Mouse (Mus musculus): ENCODE measurements around the gene Tbc1d22b. TPM values are rescaled to one million over a fixed set of nuclear protein-coding genes. Genes with fewer than 3 reads are reported as not detected.
"Not testable (repeated sequence)": the region's sequence is repeated elsewhere in the genome, so short reads cannot be mapped to it uniquely, and the experiment has no call there.

Tbc1d22b gene
- polyA plus RNA-seq, 1 experiment, result not detected

DNA sequence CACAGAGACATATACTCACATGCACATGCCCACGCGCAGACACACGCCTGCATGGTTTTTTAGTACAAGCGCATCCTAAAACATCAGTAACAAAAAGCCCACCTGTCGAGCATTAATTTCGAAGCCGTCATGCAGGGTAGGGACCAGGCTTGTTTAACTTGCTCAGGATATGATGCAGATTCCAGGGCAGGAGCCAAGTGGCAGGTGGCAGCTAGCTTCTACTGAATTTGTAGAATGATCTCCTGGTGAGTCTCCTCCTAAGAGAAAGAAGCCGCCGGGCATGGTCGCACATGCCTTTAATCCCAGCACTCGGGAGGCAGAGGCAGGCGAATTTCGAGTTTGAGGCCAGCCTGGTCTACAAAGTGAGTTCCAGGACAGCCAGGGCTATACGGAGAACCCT is 49.5 kb downstream of the Tbc1d22b start:
- H3K4me3 ChIP-seq (ENCODE audit: insufficient read depth, low read depth, low read length), result no peak overlapping the region
- H3K27ac ChIP-seq (ENCODE audit: insufficient read depth, low read depth, low read length), result no peak overlapping the region
- WGBS, result 93% methylated on average over 14 of the region's 14 CpGs
- no peak for TF ChIP-seq POLR2A (IDR thresholded peaks at IDR 0.05; ENCODE audit: insufficient read depth, low read depth, low read length)
- TF ChIP-seq CTCF (IDR thresholded peaks at IDR 0.05; ENCODE audit: insufficient read depth, low read depth, low read length), result no peak
- H3K4me1 ChIP-seq (ENCODE audit: control insufficient read depth, insufficient read depth, low read length), result no peaks in the 10 kb centered on the region

DNA sequence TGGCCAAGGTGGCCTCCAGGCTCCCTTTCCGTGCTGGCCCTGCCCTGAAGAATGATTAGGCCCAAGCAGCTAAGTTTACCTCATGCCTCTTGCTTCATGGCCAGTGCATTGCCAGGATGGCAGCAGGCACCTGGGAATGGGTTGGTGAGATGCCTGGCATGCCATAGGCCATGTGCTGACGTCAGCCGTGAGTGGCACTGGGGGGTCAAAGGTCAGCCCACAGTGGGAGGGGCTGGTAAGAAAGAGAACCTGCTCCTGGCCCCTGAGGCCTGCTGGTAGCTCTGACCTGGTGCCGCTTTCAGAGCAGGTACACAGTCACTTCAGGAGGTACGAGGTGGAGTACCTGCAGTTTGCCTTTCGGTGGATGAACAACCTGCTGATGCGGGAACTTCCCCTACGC is 50.0 kb downstream of the Tbc1d22b start:
- WGBS, result 90% methylated on average over 8 of the region's 8 CpGs
- TF ChIP-seq CTCF (IDR thresholded peaks at IDR 0.05; ENCODE audit: insufficient read depth, low read depth, low read length) (no peak), POLR2A (IDR thresholded peaks at IDR 0.05; ENCODE audit: insufficient read depth, low read depth, low read length) (no peak)
- Histone ChIP-seq H3K4me3 (ENCODE audit: insufficient read depth, low read depth, low read length) (no peak overlapping the region), H3K27ac (ENCODE audit: insufficient read depth, low read depth, low read length) (no peak overlapping the region), H3K4me1 (ENCODE audit: control insufficient read depth, insufficient read depth, low read length) (no peaks in the 10 kb centered on the region)

- Histone ChIP-seq H3K27ac (ENCODE audit: insufficient read depth, low read depth, low read length) (no peak overlapping the region), H3K4me3 (ENCODE audit: insufficient read depth, low read depth, low read length) (no peak overlapping the region), H3K4me1 (ENCODE audit: control insufficient read depth, insufficient read depth, low read length) (no peaks in the 10 kb centered on the region)
- 87% methylated on average over 4 of the region's 4 CpGs for WGBS
- TF ChIP-seq POLR2A (IDR thresholded peaks at IDR 0.05; ENCODE audit: insufficient read depth, low read depth, low read length) (no peak), CTCF (IDR thresholded peaks at IDR 0.05; ENCODE audit: insufficient read depth, low read depth, low read length) (no peak)
Observed at GRCm38 (mm10) chr17:29601391-29601790, 51.8 kb downstream of the Tbc1d22b start.

DNA sequence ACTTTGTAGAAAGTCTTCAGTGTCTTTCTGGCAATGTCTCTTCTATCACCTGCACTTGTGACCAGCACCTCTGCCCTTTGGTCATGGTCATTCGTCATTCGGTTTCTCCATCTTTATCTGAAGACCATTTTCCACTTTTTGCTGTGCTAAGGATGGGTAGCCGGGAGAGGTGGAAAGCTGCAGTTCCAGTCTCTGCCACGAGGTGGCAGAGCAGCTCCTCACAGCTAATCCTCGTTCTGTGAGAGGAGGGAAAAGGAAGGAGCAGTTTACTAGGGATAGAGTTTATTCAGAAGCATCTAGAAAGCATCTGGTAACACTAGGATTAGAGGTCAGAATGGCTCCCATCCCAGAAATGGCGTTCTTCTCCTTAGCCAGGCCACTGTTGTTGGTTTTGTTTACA is 53.7 kb downstream of the Tbc1d22b start:
- WGBS, result 16% methylated on average over 6 of the region's 6 CpGs
- H3K4me3 ChIP-seq (ENCODE audit: insufficient read depth, low read depth, low read length), result no peak overlapping the region
- TF ChIP-seq CTCF (IDR thresholded peaks at IDR 0.05; ENCODE audit: insufficient read depth, low read depth, low read length) (peak; percentile 85), POLR2A (IDR thresholded peaks at IDR 0.05; ENCODE audit: insufficient read depth, low read depth, low read length) (no peak)
- H3K4me1 ChIP-seq (ENCODE audit: control insufficient read depth, insufficient read depth, low read length), result no peaks in the 10 kb centered on the region
- no peak overlapping the region for H3K27ac ChIP-seq (ENCODE audit: insufficient read depth, low read depth, low read length)

DNA sequence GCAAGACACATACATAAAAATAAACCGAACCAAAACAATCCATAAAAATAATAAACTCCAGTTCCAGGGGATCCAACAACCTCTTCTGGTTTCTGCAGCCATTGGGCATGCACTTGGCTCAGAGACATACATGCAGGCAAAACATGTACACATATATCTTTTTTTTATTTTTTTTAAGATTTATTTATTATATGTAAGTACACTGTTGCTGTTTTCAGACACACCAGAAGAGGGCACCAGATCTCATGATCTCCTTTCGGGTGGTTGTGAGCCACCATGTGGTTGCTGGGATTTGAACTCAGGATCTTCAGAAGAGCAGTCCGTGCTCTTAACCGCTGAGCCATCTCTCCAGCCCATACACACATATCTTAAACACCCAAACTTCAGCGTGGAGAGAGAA is 63.9 kb downstream of the Tbc1d22b start:
- not testable (repeated sequence) for H3K4me3 ChIP-seq (ENCODE audit: insufficient read depth, low read depth, low read length); H3K4me1 ChIP-seq (ENCODE audit: control insufficient read depth, insufficient read depth, low read length); H3K27ac ChIP-seq (ENCODE audit: insufficient read depth, low read depth, low read length)
- 85% methylated on average over 5 of the region's 5 CpGs for WGBS

GRCm38 (mm10) chr17:29614115-29615023 is 64.8 kb downstream of the Tbc1d22b start, which contains the start of the genes Rnf8 and Gm28043:
Gene Rnf8, plus strand, starts transcription at chr17:29614790.
Gene Gm28043, plus strand, starts transcription at chr17:29614876.
- 2% methylated on average over 52 of the region's 52 CpGs for WGBS

DNA sequence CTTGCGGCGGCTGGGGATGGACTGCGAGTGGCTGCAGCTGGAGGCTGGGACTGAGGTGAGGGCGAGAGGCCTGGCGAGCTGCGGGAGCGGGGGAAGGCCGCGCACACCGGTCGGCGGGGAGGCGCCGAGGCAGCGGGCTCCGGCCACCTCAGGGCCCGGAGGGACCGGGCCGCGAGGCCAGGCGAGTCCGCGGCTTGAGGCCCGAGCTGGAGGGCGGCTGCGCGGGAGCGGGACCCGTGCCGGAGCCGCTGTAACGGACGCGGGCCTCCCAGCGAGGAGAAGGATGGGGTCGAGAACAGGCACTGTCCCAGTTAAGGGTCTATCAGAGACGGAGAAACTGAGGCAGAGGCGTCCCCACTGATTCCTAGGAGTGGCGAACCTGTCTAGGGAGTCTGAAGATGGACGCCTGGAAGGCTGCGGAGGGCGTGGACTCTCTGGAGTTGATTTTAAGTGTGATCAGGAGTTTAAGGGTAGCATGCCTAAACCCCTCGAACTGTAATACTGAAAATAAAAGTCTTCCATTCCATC is 65.5 kb downstream of the Tbc1d22b start:
- Histone ChIP-seq H3K4me1 (ENCODE audit: control insufficient read depth, insufficient read depth, low read length) (peaks cover 10% of the 10 kb centered on the region), H3K4me3 (ENCODE audit: insufficient read depth, low read depth, low read length) (peak overlapping the region; percentile 98), H3K27ac (ENCODE audit: insufficient read depth, low read depth, low read length) (peak overlapping the region; percentile 82)
- TF ChIP-seq POLR2A (IDR thresholded peaks at IDR 0.05; ENCODE audit: insufficient read depth, low read depth, low read length) (no peak), CTCF (IDR thresholded peaks at IDR 0.05; ENCODE audit: insufficient read depth, low read depth, low read length) (no peak)
- WGBS, result under 1% methylated on average over 42 of the region's 43 CpGs

More at GRCm38 (mm10) chr17:29614115-29615023, 64.8 kb downstream of the Tbc1d22b start, which contains the start of the genes Rnf8 and Gm28043:
- peaks cover 10% of the 10 kb centered on the region for H3K4me1 ChIP-seq (ENCODE audit: control insufficient read depth, insufficient read depth, low read length)
- peak within 1 kb of the TSS; percentile 82 for H3K27ac ChIP-seq (ENCODE audit: insufficient read depth, low read depth, low read length)
- TF ChIP-seq POLR2A (IDR thresholded peaks at IDR 0.05; ENCODE audit: insufficient read depth, low read depth, low read length) (peak; percentile 79), CTCF (IDR thresholded peaks at IDR 0.05; ENCODE audit: insufficient read depth, low read depth, low read length) (peak; percentile 94)
- H3K4me3 ChIP-seq (ENCODE audit: insufficient read depth, low read depth, low read length), result peak within 1 kb of the TSS; percentile 98

GRCm38 (mm10) chr17:29615616-29616015 is 66.0 kb downstream of the Tbc1d22b start:
- H3K4me3 ChIP-seq (ENCODE audit: insufficient read depth, low read depth, low read length), result peak overlapping the region; percentile 98
- WGBS, result under 1% methylated on average over 4 of the region's 4 CpGs
- H3K4me1 ChIP-seq (ENCODE audit: control insufficient read depth, insufficient read depth, low read length), result peaks cover 10% of the 10 kb centered on the region
- no peak for TF ChIP-seq POLR2A (IDR thresholded peaks at IDR 0.05; ENCODE audit: insufficient read depth, low read depth, low read length)
- no peak for TF ChIP-seq CTCF (IDR thresholded peaks at IDR 0.05; ENCODE audit: insufficient read depth, low read depth, low read length)
- H3K27ac ChIP-seq (ENCODE audit: insufficient read depth, low read depth, low read length), result no peak overlapping the region

GRCm38 (mm10) chr17:29619231-29619630 is 69.6 kb downstream of the Tbc1d22b start:
- Histone ChIP-seq H3K4me3 (ENCODE audit: insufficient read depth, low read depth, low read length) (no peak overlapping the region), H3K27ac (ENCODE audit: insufficient read depth, low read depth, low read length) (no peak overlapping the region), H3K4me1 (ENCODE audit: control insufficient read depth, insufficient read depth, low read length) (peaks cover 10% of the 10 kb centered on the region)
- 83% methylated on average over 3 of the region's 3 CpGs for WGBS
- TF ChIP-seq POLR2A (IDR thresholded peaks at IDR 0.05; ENCODE audit: insufficient read depth, low read depth, low read length), result no peak
- TF ChIP-seq CTCF (IDR thresholded peaks at IDR 0.05; ENCODE audit: insufficient read depth, low read depth, low read length), result no peak

Measured in olfactory bulb, adult 2 months (tissue).